In the genomic region with DNA sequence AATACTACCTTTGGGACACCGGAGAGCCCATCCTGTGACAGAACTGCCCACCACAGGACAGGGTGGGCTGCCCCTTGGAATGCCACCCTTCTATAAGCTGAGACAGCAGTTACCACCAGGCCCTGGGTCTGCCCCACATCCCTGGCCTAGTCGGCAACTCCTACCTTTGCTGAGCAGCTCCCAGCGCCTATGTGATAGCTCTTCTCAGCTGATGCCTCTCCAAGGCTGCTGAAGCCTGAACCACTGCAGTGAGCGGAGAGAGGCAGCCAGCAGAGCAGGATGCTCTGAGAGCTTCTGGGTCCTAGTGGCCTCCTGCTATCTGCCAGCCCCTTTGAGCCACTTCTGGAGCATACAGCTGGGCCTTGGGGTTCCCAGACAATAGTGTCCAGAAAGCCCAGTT, we compare ENCODE assay signal across 10 mouse cellular contexts. TPM values are rescaled to one million over a fixed set of nuclear protein-coding genes. Genes with fewer than 3 reads are reported as not detected.
DNase-seq lines count a peak whose midpoint lies in the region; ATAC-seq and TF ChIP-seq lines count a peak whose summit lies in the region.
"Had no signal": no experiment of that assay in that cellular context is flagged by ENCODE, and none has a peak within 500 bp of the region (broad histone marks: within the 10 kb centered on the region; RNA-seq: fewer than 3 reads in every experiment).

A gene (minus strand): TSS at position 227 of the 400 bp plus-strand sequence.

- 37% methylated on average over 4 of the region's 4 CpGs for WGBS in kidney, postnatal 0 days
- WGBS in kidney, adult 2 months, result 45% methylated on average over 4 of the region's 4 CpGs
- WGBS in hindbrain, embryonic 11.5 days, result 52% methylated on average over 4 of the region's 4 CpGs
- 47% methylated on average over 4 of the region's 4 CpGs for WGBS in intestine, postnatal 0 days

- no peak for DNase-seq in kidney, postnatal 0 days (ENCODE audit: low spot score)
- no peak for DNase-seq in kidney, adult 2 months
- DNase-seq in hindbrain, embryonic 11.5 days (ENCODE audit: low spot score), result no peak
- DNase-seq in left cerebral cortex, adult 9 months (ENCODE audit: low spot score in 2 of 2), result peak; percentile 65 to 82
- peak; percentile 72 for DNase-seq in right cerebral cortex, postnatal 14 days
- no peak for DNase-seq in lung, postnatal 10 days
- no peak for DNase-seq in ovary, postnatal 36 days (ENCODE audit: low spot score)
- DNase-seq: adrenal gland, adult 2 months; kidney, postnatal 14 days had no signal

- ATAC-seq in kidney, postnatal 0 days (replicated peaks; ENCODE audit: low FRiP score, low read depth), result no peak
- ATAC-seq in hindbrain, embryonic 11.5 days (ENCODE audit: low FRiP score), result no peak
- ATAC-seq in intestine, postnatal 0 days, result no peak

- H3K4me2 ChIP-seq in kidney, postnatal 0 days (ENCODE audit: low read length), result no peak within 1 kb of the TSS
- H3K4me2 ChIP-seq in hindbrain, embryonic 11.5 days (replicated peaks; ENCODE audit: low read depth, low read length), result no peak within 1 kb of the TSS
- H3K4me2 ChIP-seq in intestine, postnatal 0 days (replicated peaks; ENCODE audit: low read depth), result no peak within 1 kb of the TSS

- H3K9me3 ChIP-seq in kidney, postnatal 0 days (replicated peaks; ENCODE audit: low read length), result no peaks in the 10 kb centered on the region
- H3K9me3 ChIP-seq in hindbrain, embryonic 11.5 days (ENCODE audit: control insufficient read depth, low read length), result no peaks in the 10 kb centered on the region
- H3K9me3 ChIP-seq in intestine, postnatal 0 days (ENCODE audit: control insufficient read depth), result no peaks in the 10 kb centered on the region

- H3K4me3 ChIP-seq in kidney, postnatal 0 days (replicated peaks; ENCODE audit: low read depth, low read length), result no peak within 1 kb of the TSS
- H3K4me3 ChIP-seq in kidney, adult 2 months (ENCODE audit: insufficient read depth, low read depth, low read length), result no peak within 1 kb of the TSS
- no peak within 1 kb of the TSS for H3K4me3 ChIP-seq in hindbrain, embryonic 11.5 days (ENCODE audit: low read depth, low read length)
- H3K4me3 ChIP-seq in intestine, postnatal 0 days (ENCODE audit: low read depth, low read length), result no peak within 1 kb of the TSS

- no peak within 1 kb of the TSS for H3K27ac ChIP-seq in kidney, postnatal 0 days
- H3K27ac ChIP-seq in kidney, adult 2 months (ENCODE audit: insufficient read depth, low read depth, low read length), result no peak within 1 kb of the TSS
- no peak within 1 kb of the TSS for H3K27ac ChIP-seq in hindbrain, embryonic 11.5 days (ENCODE audit: low read depth, low read length)
- no peak within 1 kb of the TSS for H3K27ac ChIP-seq in intestine, postnatal 0 days (ENCODE audit: low read depth, low read length)

- H3K27me3 ChIP-seq in kidney, postnatal 0 days (ENCODE audit: insufficient read depth, low read length), result no peaks in the 10 kb centered on the region
- no peaks in the 10 kb centered on the region for H3K27me3 ChIP-seq in kidney, adult 2 months (replicated peaks; ENCODE audit: control insufficient read depth, insufficient read depth, low read length)
- no peaks in the 10 kb centered on the region for H3K27me3 ChIP-seq in hindbrain, embryonic 11.5 days (ENCODE audit: control insufficient read depth, insufficient read depth, low read length)
- H3K27me3 ChIP-seq in intestine, postnatal 0 days (replicated peaks; ENCODE audit: control insufficient read depth, insufficient read depth, low read length), result no peaks in the 10 kb centered on the region

- 0 out of 2 replicates have a peak within 1 kb of the TSS, but pooled peaks have one; percentile 8 for H3K9ac ChIP-seq in kidney, postnatal 0 days (ENCODE audit: low read depth, low read length)
- peak within 1 kb of the TSS; percentile 19; the same call in 1 of the 2 replicates for H3K9ac ChIP-seq in hindbrain, embryonic 11.5 days (ENCODE audit: low read depth, low read length)
- no peak within 1 kb of the TSS for H3K9ac ChIP-seq in intestine, postnatal 0 days (ENCODE audit: low read depth, low read length)

- TF ChIP-seq CTCF in kidney, postnatal 0 days (IDR thresholded peaks at IDR 0.05; ENCODE audit: low read depth), result no peak
- no peak for TF ChIP-seq CTCF in kidney, adult 2 months (conservative IDR thresholded peaks at IDR 0.05; ENCODE audit: insufficient read depth, insufficient read length, low read depth, low read length)
- no peak for TF ChIP-seq CTCF in intestine, postnatal 0 days (IDR thresholded peaks at IDR 0.05; ENCODE audit: low read depth)

- no peak for TF ChIP-seq POLR2A in kidney, adult 2 months (IDR thresholded peaks at IDR 0.05; ENCODE audit: low read depth, low read length)

- H3K4me1 ChIP-seq in kidney, postnatal 0 days (replicated peaks; ENCODE audit: insufficient read depth, low read length), result no peaks in the 10 kb centered on the region
- no peaks in the 10 kb centered on the region for H3K4me1 ChIP-seq in kidney, adult 2 months (ENCODE audit: control insufficient read depth, insufficient read depth, low read length)
- no peaks in the 10 kb centered on the region for H3K4me1 ChIP-seq in hindbrain, embryonic 11.5 days (replicated peaks; ENCODE audit: control insufficient read depth, insufficient read depth, low read length)
- H3K4me1 ChIP-seq in intestine, postnatal 0 days (replicated peaks; ENCODE audit: control insufficient read depth, insufficient read depth, low read length), result no peaks in the 10 kb centered on the region

- no peaks in the 10 kb centered on the region for H3K36me3 ChIP-seq in kidney, postnatal 0 days (ENCODE audit: insufficient read depth, low read length)
- H3K36me3 ChIP-seq in kidney, adult 2 months (ENCODE audit: control insufficient read depth, insufficient read depth, low read length), result no peaks in the 10 kb centered on the region
- H3K36me3 ChIP-seq in hindbrain, embryonic 11.5 days (ENCODE audit: control insufficient read depth, insufficient read depth, low read length), result no peaks in the 10 kb centered on the region
- H3K36me3 ChIP-seq in intestine, postnatal 0 days (ENCODE audit: control insufficient read depth, insufficient read depth), result no peaks in the 10 kb centered on the region

RNA-seq across cellular contexts. Expression of the gene that starts here (rescaled TPM):
- not detected in 2 replicates for polyA plus RNA-seq in kidney, postnatal 0 days (2015; fragmentation: Nextera tagmentation; extraction: Ambion mirVana)
- polyA plus RNA-seq in kidney, adult 2 months (2012; rRNA removed), result not detected in 2 replicates
- polyA plus RNA-seq in hindbrain, embryonic 11.5 days (2014; fragmentation: Nextera tagmentation; extraction: Ambion mirVana), result 0.34 and 0.57 TPM in 2 replicates
- polyA plus RNA-seq in intestine, postnatal 0 days (2015; fragmentation: Nextera tagmentation; extraction: Ambion mirVana), result 0.05 and 0.13 TPM in 2 replicates

Comparison
In these comparisons a context has a peak if more than half of its experiments do, and no peak if none do; other contexts are left out.
1. DNase-seq: peak in left cerebral cortex, adult 9 months (2 of 2) and right cerebral cortex, postnatal 14 days (single experiment); none in kidney, postnatal 0 days (single experiment), kidney, adult 2 months (single experiment), hindbrain, embryonic 11.5 days (single experiment), lung, postnatal 10 days (single experiment) and ovary, postnatal 36 days (single experiment).